22 mouse cellular contexts compared by ENCODE assay signal in genomic region chr4:107638303-107638702, GRCm38 (mm10). TPM values are rescaled to one million over a fixed set of nuclear protein-coding genes. Genes with fewer than 3 reads are reported as not detected.
DNase-seq lines count a peak whose midpoint lies in the region; ATAC-seq lines count a peak whose summit lies in the region.
"Had no signal": no experiment of that assay in that cellular context is flagged by ENCODE, and none has a peak within 500 bp of the region (broad histone marks: within the 10 kb centered on the region; RNA-seq: fewer than 3 reads in every experiment).

No protein-coding gene starts in this region.

- DNase-seq in embryonic facial prominence, embryonic 10.5 days (ENCODE audit: low spot score), result no peak
- DNase-seq in limb, embryonic 11.5 days (ENCODE audit: low spot score), result peak; percentile 60
- no peak for DNase-seq in left cerebral cortex, adult 8-10 months (ENCODE audit: low spot score in 2 of 2)
- DNase-seq in B cell, adult 2 months, result no peak
- DNase-seq in right cerebral cortex, postnatal 14 days, result no peak
- DNase-seq: forebrain, postnatal 0 days; heart, adult 11 months; left cerebral cortex, postnatal 4 days had no signal

- ATAC-seq in embryonic facial prominence, embryonic 13.5 days (ENCODE audit: insufficient number of reproducible peaks, insufficient read depth, low FRiP score, low TSS enrichment, low read depth), result no peak
- peak; percentile 64 for ATAC-seq in neural tube, embryonic 13.5 days (ENCODE audit: low read depth)
- no peak; the same call in 1 of the 2 replicates for ATAC-seq in neural tube, embryonic 15.5 days (ENCODE audit: low FRiP score)
- no peak for ATAC-seq in limb, embryonic 11.5 days (ENCODE audit: insufficient number of reproducible peaks, low FRiP score, low TSS enrichment, low read depth)
- ATAC-seq: activated CD4-positive, CD25-positive, alpha-beta regulatory T cell, adult 4 months; CD4-positive, CD25-positive, alpha-beta regulatory T cell, adult 4 months; forebrain, postnatal 0 days had no signal

- peak overlapping the region; percentile 56 for H3K27ac ChIP-seq in embryonic facial prominence, embryonic 13.5 days
- H3K27ac ChIP-seq in embryonic facial prominence, embryonic 10.5 days (replicated peaks), result no peak overlapping the region
- H3K27ac ChIP-seq in neural tube, embryonic 13.5 days (replicated peaks), result peak overlapping the region; percentile 24; the same call in 1 of the 2 replicates
- H3K27ac ChIP-seq in neural tube, embryonic 15.5 days (replicated peaks), result no peak overlapping the region
- H3K27ac ChIP-seq in limb, embryonic 11.5 days (replicated peaks; ENCODE audit: low read depth, low read length), result no peak overlapping the region
- H3K27ac ChIP-seq: heart, embryonic 13.5 days; kidney, postnatal 0 days; liver, embryonic 15.5 days had no signal

- H3K4me2 ChIP-seq in embryonic facial prominence, embryonic 13.5 days, result no peak overlapping the region
- no peak overlapping the region for H3K4me2 ChIP-seq in neural tube, embryonic 13.5 days
- no peak overlapping the region for H3K4me2 ChIP-seq in neural tube, embryonic 15.5 days
- no peak overlapping the region for H3K4me2 ChIP-seq in limb, embryonic 11.5 days (ENCODE audit: low read depth, severe bottlenecking)
- H3K4me2 ChIP-seq: heart, embryonic 13.5 days; liver, embryonic 15.5 days had no signal

- H3K36me3 ChIP-seq in embryonic facial prominence, embryonic 13.5 days, result peaks cover under 1% of the 10 kb centered on the region; the same call in 1 of the 2 replicates
- no peaks in the 10 kb centered on the region for H3K36me3 ChIP-seq in embryonic facial prominence, embryonic 10.5 days (replicated peaks)
- H3K36me3 ChIP-seq in neural tube, embryonic 13.5 days, result no peaks in the 10 kb centered on the region
- no peaks in the 10 kb centered on the region for H3K36me3 ChIP-seq in neural tube, embryonic 15.5 days
- no peaks in the 10 kb centered on the region for H3K36me3 ChIP-seq in limb, embryonic 11.5 days (ENCODE audit: control insufficient read depth, insufficient read depth, low read length)
- H3K36me3 ChIP-seq: heart, embryonic 13.5 days; liver, embryonic 15.5 days had no signal

- H3K4me1 ChIP-seq in embryonic facial prominence, embryonic 13.5 days, result peaks cover 41% of the 10 kb centered on the region
- peaks cover 48% of the 10 kb centered on the region for H3K4me1 ChIP-seq in embryonic facial prominence, embryonic 10.5 days
- peaks cover 19% of the 10 kb centered on the region for H3K4me1 ChIP-seq in neural tube, embryonic 13.5 days (replicated peaks)
- H3K4me1 ChIP-seq in neural tube, embryonic 15.5 days, result peaks cover 4% of the 10 kb centered on the region; the same call in 1 of the 2 replicates
- peaks cover 18% of the 10 kb centered on the region; the same call in 1 of the 2 replicates for H3K4me1 ChIP-seq in limb, embryonic 11.5 days (ENCODE audit: control insufficient read depth, insufficient read depth, low read length)
- H3K4me1 ChIP-seq: liver, embryonic 15.5 days had no signal

- 76% methylated on average over 10 of the region's 10 CpGs for WGBS in embryonic facial prominence, embryonic 13.5 days
- WGBS in embryonic facial prominence, embryonic 10.5 days, result 85% methylated on average over 10 of the region's 10 CpGs
- 53% methylated on average over 10 of the region's 10 CpGs for WGBS in neural tube, embryonic 13.5 days
- WGBS in neural tube, embryonic 15.5 days, result 44% methylated on average over 10 of the region's 10 CpGs
- WGBS in limb, embryonic 11.5 days, result 35% methylated on average over 10 of the region's 10 CpGs

- H3K4me3 ChIP-seq in embryonic facial prominence, embryonic 13.5 days, result no peak overlapping the region
- no peak overlapping the region for H3K4me3 ChIP-seq in embryonic facial prominence, embryonic 10.5 days
- no peak overlapping the region for H3K4me3 ChIP-seq in neural tube, embryonic 13.5 days
- H3K4me3 ChIP-seq in neural tube, embryonic 15.5 days (replicated peaks), result no peak overlapping the region
- no peak overlapping the region for H3K4me3 ChIP-seq in limb, embryonic 11.5 days (ENCODE audit: low read depth, low read length)
- H3K4me3 ChIP-seq: heart, embryonic 13.5 days; liver, embryonic 15.5 days had no signal

- no peaks in the 10 kb centered on the region for H3K9me3 ChIP-seq in embryonic facial prominence, embryonic 13.5 days
- no peaks in the 10 kb centered on the region for H3K9me3 ChIP-seq in embryonic facial prominence, embryonic 10.5 days
- H3K9me3 ChIP-seq in neural tube, embryonic 13.5 days, result no peaks in the 10 kb centered on the region
- H3K9me3 ChIP-seq in neural tube, embryonic 15.5 days (replicated peaks), result no peaks in the 10 kb centered on the region
- H3K9me3 ChIP-seq in limb, embryonic 11.5 days (ENCODE audit: control insufficient read depth, low read length), result no peaks in the 10 kb centered on the region
- H3K9me3 ChIP-seq: heart, embryonic 13.5 days; liver, embryonic 15.5 days had no signal

- H3K9ac ChIP-seq in embryonic facial prominence, embryonic 13.5 days, result no peak overlapping the region
- no peak overlapping the region for H3K9ac ChIP-seq in neural tube, embryonic 13.5 days
- no peak overlapping the region for H3K9ac ChIP-seq in neural tube, embryonic 15.5 days (replicated peaks)
- no peak overlapping the region for H3K9ac ChIP-seq in limb, embryonic 11.5 days (ENCODE audit: low read length)
- H3K9ac ChIP-seq: forebrain, postnatal 0 days; heart, embryonic 13.5 days; liver, embryonic 15.5 days had no signal

- no peaks in the 10 kb centered on the region; the same call in none of the 2 replicates for H3K27me3 ChIP-seq in embryonic facial prominence, embryonic 13.5 days
- peaks cover 14% of the 10 kb centered on the region for H3K27me3 ChIP-seq in embryonic facial prominence, embryonic 10.5 days (replicated peaks; ENCODE audit: low read depth, poor library complexity, severe bottlenecking)
- H3K27me3 ChIP-seq in neural tube, embryonic 13.5 days, result no peaks in the 10 kb centered on the region
- H3K27me3 ChIP-seq in neural tube, embryonic 15.5 days (replicated peaks), result peaks cover 3% of the 10 kb centered on the region; the same call in 1 of the 2 replicates
- no peaks in the 10 kb centered on the region for H3K27me3 ChIP-seq in limb, embryonic 11.5 days (ENCODE audit: control insufficient read depth, insufficient read depth, low read length)
- H3K27me3 ChIP-seq: liver, embryonic 15.5 days had no signal

RNA-seq across cellular contexts. Expression of gene Dmrtb1, which starts 45.7 kb away (rescaled TPM):
- polyA plus RNA-seq in embryonic facial prominence, embryonic 13.5 days (2015; fragmentation: Nextera tagmentation; extraction: Ambion mirVana), result 0.37 and 1.0 TPM in 2 replicates
- polyA plus RNA-seq in embryonic facial prominence, embryonic 10.5 days (2016; fragmentation: Nextera tagmentation; extraction: Ambion mirVana), result 2.3 and 3.1 TPM in 2 replicates
- polyA plus RNA-seq in neural tube, embryonic 13.5 days (2015; fragmentation: Nextera tagmentation; extraction: Ambion mirVana), result 14.5 TPM in 2 replicates
- polyA plus RNA-seq in neural tube, embryonic 15.5 days (2015; fragmentation: Nextera tagmentation; extraction: Ambion mirVana), result 7.7 and 9.0 TPM in 2 replicates
- 0.11 and 0.14 TPM in 2 replicates for polyA plus RNA-seq in limb, embryonic 11.5 days (2014; fragmentation: Nextera tagmentation; extraction: Ambion mirVana)
- 1 to 10 TPM in 1 of 4 experiments, under 1 TPM in 3; 0.27 to 1.0 (median 0.62) TPM for total RNA-seq in left cerebral cortex, adult 8-10 months (2022)
- total RNA-seq: adrenal gland, postnatal 10 days; gastrocnemius, postnatal 10 days; heart, postnatal 25 days had no signal
- polyA plus RNA-seq: activated CD4-positive, CD25-positive, alpha-beta regulatory T cell, adult 4 months; CD4-positive, CD25-positive, alpha-beta regulatory T cell, adult 4 months; embryonic facial prominence, embryonic 14.5 days; kidney, postnatal 0 days; liver, embryonic 15.5 days; lung, embryonic 16.5 days; stomach, embryonic 14.5 days had no signal

Comparison
In these comparisons a context has a peak if more than half of its experiments do, and no peak if none do; other contexts are left out.
1. H3K27ac ChIP-seq: peak in embryonic facial prominence, embryonic 13.5 days (single experiment) and neural tube, embryonic 13.5 days (single experiment); none in embryonic facial prominence, embryonic 10.5 days (single experiment), neural tube, embryonic 15.5 days (single experiment) and limb, embryonic 11.5 days (single experiment).